Comparison of ENCODE assay signal across 28 mouse cellular contexts in genomic region chr4:78642773-78643172, GRCm38 (mm10).
A peak's percentile ranks its signal among the peaks of the same experiment; 100 is the strongest.
DNase-seq lines count a peak whose midpoint lies in the region; ATAC-seq lines count a peak whose summit lies in the region.
"Had no signal": no experiment of that assay in that cellular context is flagged by ENCODE, and none has a peak within 500 bp of the region (broad histone marks: within the 10 kb centered on the region; RNA-seq: fewer than 3 reads in every experiment).

No protein-coding gene starts in this region.

- H3K4me1 ChIP-seq in midbrain, embryonic 12.5 days, result no peaks in the 10 kb centered on the region
- H3K4me1 ChIP-seq in midbrain, embryonic 16.5 days (ENCODE audit: control insufficient read depth, insufficient read depth, low read length), result no peaks in the 10 kb centered on the region
- H3K4me1 ChIP-seq in hindbrain, embryonic 12.5 days, result no peaks in the 10 kb centered on the region; the same call in 1 of the 2 replicates
- H3K4me1 ChIP-seq in neural tube, embryonic 13.5 days (replicated peaks), result no peaks in the 10 kb centered on the region; the same call in 1 of the 2 replicates
- H3K4me1 ChIP-seq: embryonic facial prominence, embryonic 12.5 days; heart, embryonic 10.5 days; heart, embryonic 15.5 days; liver, embryonic 12.5 days; megakaryocyte, embryonic 14.5 days had no signal

- peak; percentile 52 for ATAC-seq in midbrain, embryonic 12.5 days (ENCODE audit: low FRiP score, low read depth)
- ATAC-seq in midbrain, embryonic 16.5 days, result no peak
- ATAC-seq in hindbrain, embryonic 12.5 days (ENCODE audit: low FRiP score), result peak; percentile 67
- peak; percentile 59; the same call in 1 of the 2 replicates for ATAC-seq in neural tube, embryonic 13.5 days (ENCODE audit: low read depth)
- ATAC-seq: CD4-positive, CD25-positive, alpha-beta regulatory T cell, adult 4 months; forebrain, embryonic 14.5 days; liver, embryonic 12.5 days; liver, postnatal 0 days; lung, postnatal 0 days had no signal

- H3K9ac ChIP-seq in midbrain, embryonic 12.5 days (replicated peaks), result no peak overlapping the region
- H3K9ac ChIP-seq in midbrain, embryonic 16.5 days (ENCODE audit: low read depth, low read length), result no peak overlapping the region
- H3K9ac ChIP-seq in hindbrain, embryonic 12.5 days, result no peak overlapping the region
- no peak overlapping the region for H3K9ac ChIP-seq in neural tube, embryonic 13.5 days
- H3K9ac ChIP-seq: embryonic facial prominence, embryonic 12.5 days; heart, embryonic 15.5 days; liver, embryonic 12.5 days; liver, postnatal 0 days had no signal

- no peaks in the 10 kb centered on the region for H3K27me3 ChIP-seq in midbrain, embryonic 12.5 days
- H3K27me3 ChIP-seq in midbrain, embryonic 16.5 days (ENCODE audit: control insufficient read depth, insufficient read depth, low read depth, low read length), result no peaks in the 10 kb centered on the region
- no peaks in the 10 kb centered on the region for H3K27me3 ChIP-seq in hindbrain, embryonic 12.5 days
- H3K27me3 ChIP-seq in neural tube, embryonic 13.5 days, result no peaks in the 10 kb centered on the region
- H3K27me3 ChIP-seq: embryonic facial prominence, embryonic 12.5 days; heart, embryonic 15.5 days; liver, embryonic 12.5 days; megakaryocyte, embryonic 14.5 days had no signal

- WGBS in midbrain, embryonic 12.5 days, result 79% methylated on average over 1 of the region's 1 CpGs
- WGBS in midbrain, embryonic 16.5 days, result 92% methylated on average over 1 of the region's 1 CpGs
- 39% methylated on average over 1 of the region's 1 CpGs for WGBS in hindbrain, embryonic 12.5 days
- 61% methylated on average over 1 of the region's 1 CpGs for WGBS in neural tube, embryonic 13.5 days

- no peak overlapping the region for H3K4me3 ChIP-seq in midbrain, embryonic 12.5 days
- no peak overlapping the region for H3K4me3 ChIP-seq in midbrain, embryonic 16.5 days (ENCODE audit: low read depth, low read length)
- no peak overlapping the region for H3K4me3 ChIP-seq in hindbrain, embryonic 12.5 days
- no peak overlapping the region for H3K4me3 ChIP-seq in neural tube, embryonic 13.5 days
- H3K4me3 ChIP-seq: embryonic facial prominence, embryonic 12.5 days; heart, embryonic 10.5 days; heart, embryonic 15.5 days; liver, embryonic 12.5 days; megakaryocyte, embryonic 14.5 days; myocyte had no signal

- DNase-seq in embryo, embryonic 10.5 days (ENCODE audit: low spot score), result peak; percentile 44
- DNase-seq in left cerebral cortex, postnatal 25 days (ENCODE audit: low spot score in 2 of 2), result no peak
- DNase-seq in heart, postnatal 14 days, result no peak
- DNase-seq: adrenal gland, postnatal 25 days; cerebellum, adult 11-12 months; cerebellum, adult 9-11 months; gastrocnemius, postnatal 25 days; heart, adult 11 months; heart, postnatal 4 days; kidney, adult 2 months; kidney, postnatal 4 days; left cerebral cortex, postnatal 4 days; liver, postnatal 0 days; lung, postnatal 4 days had no signal

- H3K9me3 ChIP-seq in midbrain, embryonic 12.5 days, result no peaks in the 10 kb centered on the region
- no peaks in the 10 kb centered on the region for H3K9me3 ChIP-seq in midbrain, embryonic 16.5 days (replicated peaks; ENCODE audit: control insufficient read depth, low read length, poor library complexity, severe bottlenecking)
- H3K9me3 ChIP-seq in hindbrain, embryonic 12.5 days (replicated peaks), result no peaks in the 10 kb centered on the region
- H3K9me3 ChIP-seq in neural tube, embryonic 13.5 days, result no peaks in the 10 kb centered on the region
- H3K9me3 ChIP-seq: embryonic facial prominence, embryonic 12.5 days; heart, embryonic 10.5 days; heart, embryonic 15.5 days; megakaryocyte, embryonic 14.5 days had no signal

- intact Hi-C loops in left cerebral cortex, postnatal 25 days (cut with DNase I), result no loop called here
- intact Hi-C loops in heart, postnatal 14 days (cut with DNase I), result no loop called here

- no peak overlapping the region for H3K4me2 ChIP-seq in midbrain, embryonic 12.5 days (replicated peaks)
- H3K4me2 ChIP-seq in midbrain, embryonic 16.5 days (ENCODE audit: low read length), result no peak overlapping the region
- H3K4me2 ChIP-seq in hindbrain, embryonic 12.5 days (replicated peaks), result no peak overlapping the region
- no peak overlapping the region for H3K4me2 ChIP-seq in neural tube, embryonic 13.5 days
- H3K4me2 ChIP-seq: embryonic facial prominence, embryonic 12.5 days; heart, embryonic 15.5 days; liver, embryonic 12.5 days had no signal

- H3K36me3 ChIP-seq in midbrain, embryonic 12.5 days, result no peaks in the 10 kb centered on the region
- H3K36me3 ChIP-seq in midbrain, embryonic 16.5 days (ENCODE audit: control insufficient read depth, insufficient read depth, low read length), result no peaks in the 10 kb centered on the region
- no peaks in the 10 kb centered on the region for H3K36me3 ChIP-seq in hindbrain, embryonic 12.5 days
- no peaks in the 10 kb centered on the region for H3K36me3 ChIP-seq in neural tube, embryonic 13.5 days
- H3K36me3 ChIP-seq: embryonic facial prominence, embryonic 12.5 days; heart, embryonic 10.5 days; heart, embryonic 15.5 days; liver, embryonic 12.5 days had no signal

- no peak overlapping the region for H3K27ac ChIP-seq in midbrain, embryonic 12.5 days (replicated peaks)
- H3K27ac ChIP-seq in midbrain, embryonic 16.5 days (ENCODE audit: low read length), result no peak overlapping the region
- H3K27ac ChIP-seq in hindbrain, embryonic 12.5 days, result no peak overlapping the region
- no peak overlapping the region for H3K27ac ChIP-seq in neural tube, embryonic 13.5 days (replicated peaks)
- H3K27ac ChIP-seq: embryonic facial prominence, embryonic 12.5 days; heart, embryonic 10.5 days; heart, embryonic 15.5 days; kidney, postnatal 0 days; liver, embryonic 12.5 days had no signal
